Comparison of ENCODE assay signal across 10 mouse cellular contexts in genomic region chr17:66131212-66131611, GRCm38 (mm10). TPM values are rescaled to one million over a fixed set of nuclear protein-coding genes. Genes with fewer than 3 reads are reported as not detected.
DNase-seq lines count a peak whose midpoint lies in the region; ATAC-seq and TF ChIP-seq lines count a peak whose summit lies in the region.
"Had no signal": no experiment of that assay in that cellular context is flagged by ENCODE, and none has a peak within 500 bp of the region (broad histone marks: within the 10 kb centered on the region; RNA-seq: fewer than 3 reads in every experiment).

No protein-coding gene starts in this region.

- H3K9ac ChIP-seq in heart, postnatal 0 days (replicated peaks; ENCODE audit: low read depth, low read length), result no peak overlapping the region
- no peak overlapping the region for H3K9ac ChIP-seq in liver, embryonic 16.5 days (ENCODE audit: low read depth, low read length)
- no peak overlapping the region for H3K9ac ChIP-seq in hindbrain, embryonic 13.5 days

- no peaks in the 10 kb centered on the region for H3K27me3 ChIP-seq in heart, postnatal 0 days (ENCODE audit: control insufficient read depth, insufficient read depth, low read length)
- H3K27me3 ChIP-seq in liver, embryonic 16.5 days (ENCODE audit: control insufficient read depth, insufficient read depth, low read depth, low read length), result no peaks in the 10 kb centered on the region
- H3K27me3 ChIP-seq in heart, embryonic 10.5 days (ENCODE audit: insufficient read depth, poor library complexity, severe bottlenecking), result no peaks in the 10 kb centered on the region
- H3K27me3 ChIP-seq in hindbrain, embryonic 13.5 days, result no peaks in the 10 kb centered on the region

- 95% methylated on average over 4 of the region's 4 CpGs for WGBS in heart, postnatal 0 days
- WGBS in liver, embryonic 16.5 days (ENCODE audit: insufficient replicate concordance), result 87% methylated on average over 4 of the region's 4 CpGs
- WGBS in heart, embryonic 10.5 days, result 97% methylated on average over 4 of the region's 4 CpGs
- over 99% methylated on average over 4 of the region's 4 CpGs for WGBS in hindbrain, embryonic 13.5 days

- H3K36me3 ChIP-seq in heart, postnatal 0 days (replicated peaks; ENCODE audit: control insufficient read depth, insufficient read depth, low read length), result peaks cover 74% of the 10 kb centered on the region
- H3K36me3 ChIP-seq in liver, embryonic 16.5 days (ENCODE audit: control insufficient read depth, insufficient read depth), result peaks cover 46% of the 10 kb centered on the region
- H3K36me3 ChIP-seq in heart, embryonic 10.5 days, result peaks cover 93% of the 10 kb centered on the region
- peaks cover 54% of the 10 kb centered on the region for H3K36me3 ChIP-seq in hindbrain, embryonic 13.5 days

- no peak overlapping the region for H3K27ac ChIP-seq in heart, postnatal 0 days (ENCODE audit: low read depth)
- H3K27ac ChIP-seq in liver, embryonic 16.5 days (ENCODE audit: low read length), result no peak overlapping the region
- H3K27ac ChIP-seq in heart, embryonic 10.5 days, result no peak overlapping the region
- no peak overlapping the region for H3K27ac ChIP-seq in hindbrain, embryonic 13.5 days
- H3K27ac ChIP-seq: heart, adult 2 months had no signal

- no peak for DNase-seq in heart, postnatal 0 days (ENCODE audit: low spot score)
- no peak for DNase-seq in heart, adult 18-20 months
- DNase-seq in A20 (ENCODE audit: low read depth, low spot score), result peak; percentile 54
- no peak for DNase-seq in right cerebral cortex, postnatal 4 days
- no peak for DNase-seq in heart, embryonic 10.5 days (ENCODE audit: low spot score)
- DNase-seq: cerebellum, adult 9-10 months; heart, adult 2 months had no signal

- H3K9me3 ChIP-seq in heart, postnatal 0 days (replicated peaks; ENCODE audit: control insufficient read depth, low read length), result peaks cover 12% of the 10 kb centered on the region; the same call in 1 of the 2 replicates
- no peaks in the 10 kb centered on the region for H3K9me3 ChIP-seq in liver, embryonic 16.5 days (replicated peaks; ENCODE audit: control insufficient read depth, low read length)
- no peaks in the 10 kb centered on the region for H3K9me3 ChIP-seq in heart, embryonic 10.5 days
- no peaks in the 10 kb centered on the region for H3K9me3 ChIP-seq in hindbrain, embryonic 13.5 days

- no peak; the same call in 1 of the 2 replicates for ATAC-seq in heart, postnatal 0 days (ENCODE audit: insufficient read depth, low read depth)
- peak; percentile 98 for ATAC-seq in common myeloid progenitor, adult 5-6 weeks (replicated peaks; ENCODE audit: low read depth, poor library complexity, severe bottlenecking)
- ATAC-seq in liver, embryonic 16.5 days (ENCODE audit: low read depth), result peak; percentile 35; the same call in 1 of the 2 replicates
- no peak for ATAC-seq in hindbrain, embryonic 13.5 days (ENCODE audit: low FRiP score)

- TF ChIP-seq EP300 in heart, postnatal 0 days (IDR thresholded peaks at IDR 0.05; ENCODE audit: low read depth), result no peak

- TF ChIP-seq CTCF in heart, postnatal 0 days (IDR thresholded peaks at IDR 0.05; ENCODE audit: low read depth), result peak; percentile 16

- no peak overlapping the region for H3K4me3 ChIP-seq in heart, postnatal 0 days (ENCODE audit: low read depth, low read length)
- H3K4me3 ChIP-seq in liver, embryonic 16.5 days (ENCODE audit: low read depth, low read length), result no peak overlapping the region
- H3K4me3 ChIP-seq in heart, embryonic 10.5 days, result no peak overlapping the region
- no peak overlapping the region for H3K4me3 ChIP-seq in hindbrain, embryonic 13.5 days
- H3K4me3 ChIP-seq: heart, adult 2 months had no signal

- H3K4me2 ChIP-seq in heart, postnatal 0 days (ENCODE audit: low read depth, low read length), result no peak overlapping the region
- no peak overlapping the region for H3K4me2 ChIP-seq in liver, embryonic 16.5 days (ENCODE audit: low read depth, low read length)
- H3K4me2 ChIP-seq in hindbrain, embryonic 13.5 days, result no peak overlapping the region

- no peaks in the 10 kb centered on the region for H3K4me1 ChIP-seq in heart, postnatal 0 days (ENCODE audit: control insufficient read depth, insufficient read depth)
- no peaks in the 10 kb centered on the region for H3K4me1 ChIP-seq in liver, embryonic 16.5 days (ENCODE audit: control insufficient read depth, low read depth, low read length)
- no peaks in the 10 kb centered on the region for H3K4me1 ChIP-seq in heart, embryonic 10.5 days
- no peaks in the 10 kb centered on the region for H3K4me1 ChIP-seq in hindbrain, embryonic 13.5 days (replicated peaks)

RNA-seq across cellular contexts. Expression of gene Ddx11, which starts 7.9 kb away (rescaled TPM):
- 8.2 and 11.5 TPM in 2 replicates for total RNA-seq in heart, postnatal 0 days (2014; rRNA removed; ENCODE audit: low replicate concordance)
- 3.5 and 4.2 TPM in 2 replicates for polyA plus RNA-seq in heart, postnatal 0 days (2015; fragmentation: Nextera tagmentation; extraction: Ambion mirVana)
- total RNA-seq in heart, adult 18-20 months (2021), result 1 to 10 TPM; 1.2 to 1.5 TPM
- total RNA-seq in common myeloid progenitor, adult 5-6 weeks (2017), result 17.1 and 25.4 TPM in 2 replicates
- polyA plus RNA-seq in liver, embryonic 16.5 days (2015; fragmentation: Nextera tagmentation; extraction: Ambion mirVana), result 5.8 and 6.3 TPM in 2 replicates
- polyA plus RNA-seq in heart, embryonic 10.5 days (2016; fragmentation: Nextera tagmentation; extraction: Ambion mirVana), result 22.0 and 24.1 TPM in 2 replicates
- 6.2 and 7.5 TPM in 2 replicates for polyA plus RNA-seq in hindbrain, embryonic 13.5 days (2015; fragmentation: Nextera tagmentation; extraction: Ambion mirVana)

RNA-seq across cellular contexts. Expression of gene Washc1, which starts 19.9 kb away (rescaled TPM):
- total RNA-seq in heart, postnatal 0 days (2014; rRNA removed; ENCODE audit: low replicate concordance), result 31.7 and 38.3 TPM in 2 replicates
- 28.3 and 31.5 TPM in 2 replicates for polyA plus RNA-seq in heart, postnatal 0 days (2015; fragmentation: Nextera tagmentation; extraction: Ambion mirVana)
- total RNA-seq in heart, adult 18-20 months (2021), result 10 to 100 TPM; 22.5 to 25.0 TPM
- 25.9 and 27.5 TPM in 2 replicates for total RNA-seq in common myeloid progenitor, adult 5-6 weeks (2017)
- polyA plus RNA-seq in liver, embryonic 16.5 days (2015; fragmentation: Nextera tagmentation; extraction: Ambion mirVana), result 14.0 and 14.8 TPM in 2 replicates
- polyA plus RNA-seq in heart, embryonic 10.5 days (2016; fragmentation: Nextera tagmentation; extraction: Ambion mirVana), result 32.6 and 36.6 TPM in 2 replicates
- polyA plus RNA-seq in hindbrain, embryonic 13.5 days (2015; fragmentation: Nextera tagmentation; extraction: Ambion mirVana), result 45.4 and 48.0 TPM in 2 replicates

RNA-seq across cellular contexts. Expression of gene Ndufv2, which starts 29.9 kb away (rescaled TPM):
- 249 and 285 TPM in 2 replicates for total RNA-seq in heart, postnatal 0 days (2014; rRNA removed; ENCODE audit: low replicate concordance)
- 1,231 and 1,304 TPM in 2 replicates for polyA plus RNA-seq in heart, postnatal 0 days (2015; fragmentation: Nextera tagmentation; extraction: Ambion mirVana)
- total RNA-seq in heart, adult 18-20 months (2021), result 1,000 to 10,000 TPM; 1,218 to 1,257 TPM
- total RNA-seq in common myeloid progenitor, adult 5-6 weeks (2017), result 219 and 270 TPM in 2 replicates
- polyA plus RNA-seq in liver, embryonic 16.5 days (2015; fragmentation: Nextera tagmentation; extraction: Ambion mirVana), result 193 and 201 TPM in 2 replicates
- 463 and 533 TPM in 2 replicates for polyA plus RNA-seq in heart, embryonic 10.5 days (2016; fragmentation: Nextera tagmentation; extraction: Ambion mirVana)
- polyA plus RNA-seq in hindbrain, embryonic 13.5 days (2015; fragmentation: Nextera tagmentation; extraction: Ambion mirVana), result 354 and 357 TPM in 2 replicates

RNA-seq across cellular contexts. Expression of gene Ankrd12, which starts 54.3 kb away (rescaled TPM):
- 9.8 and 50.7 TPM in 2 replicates for total RNA-seq in heart, postnatal 0 days (2014; rRNA removed; ENCODE audit: low replicate concordance)
- 18.2 and 19.7 TPM in 2 replicates for polyA plus RNA-seq in heart, postnatal 0 days (2015; fragmentation: Nextera tagmentation; extraction: Ambion mirVana)
- total RNA-seq in heart, adult 18-20 months (2021), result 10 to 100 TPM; 18.3 to 19.8 TPM
- total RNA-seq in common myeloid progenitor, adult 5-6 weeks (2017), result 50.5 and 62.8 TPM in 2 replicates
- 8.0 and 9.1 TPM in 2 replicates for polyA plus RNA-seq in liver, embryonic 16.5 days (2015; fragmentation: Nextera tagmentation; extraction: Ambion mirVana)
- 11.3 and 15.0 TPM in 2 replicates for polyA plus RNA-seq in heart, embryonic 10.5 days (2016; fragmentation: Nextera tagmentation; extraction: Ambion mirVana)
- 148 and 150 TPM in 2 replicates for polyA plus RNA-seq in hindbrain, embryonic 13.5 days (2015; fragmentation: Nextera tagmentation; extraction: Ambion mirVana)

Comparison
In these comparisons a context has a peak if more than half of its experiments do, and no peak if none do; other contexts are left out.
1. ATAC-seq: peak in common myeloid progenitor, adult 5-6 weeks (single experiment) and liver, embryonic 16.5 days (single experiment); none in heart, postnatal 0 days (single experiment) and hindbrain, embryonic 13.5 days (single experiment).